Mouse (Mus musculus): ENCODE measurements around the gene Cnot10.

The Cnot10 gene

GRCm38 (mm10) chr9:114650938-114651634 is 11.1 kb upstream of the Cnot10 start:
- no peak for DNase-seq (ENCODE audit: low read depth, low spot score)

- DNase-seq (ENCODE audit: low read depth, low spot score): peak; percentile 52
Observed at GRCm38 (mm10) chr9:114649371-114649770, 9.4 kb upstream of the Cnot10 start.

GRCm38 (mm10) chr9:114648472-114648871 is 8.5 kb upstream of the Cnot10 start:
- peak; percentile 66 for DNase-seq (ENCODE audit: low read depth, low spot score)

GRCm38 (mm10) chr9:114647506-114648432 is 7.8 kb upstream of the Cnot10 start:
- DNase-seq (ENCODE audit: low read depth, low spot score): no peak

- DNase-seq (ENCODE audit: low read depth, low spot score): peak; percentile 91
Observed at GRCm38 (mm10) chr9:114646556-114647505, 6.8 kb upstream of the Cnot10 start.

GRCm38 (mm10) chr9:114639186-114639748 is 717 bp downstream of the Cnot10 start:
- no peak for DNase-seq (ENCODE audit: low read depth, low spot score)

- peak; percentile 51 for DNase-seq (ENCODE audit: low read depth, low spot score)
Observed at GRCm38 (mm10) chr9:114636751-114637150, 3.2 kb downstream of the Cnot10 start.

- no peak for DNase-seq (ENCODE audit: low read depth, low spot score)
Observed at GRCm38 (mm10) chr9:114636150-114636549, 3.8 kb downstream of the Cnot10 start.

- DNase-seq (ENCODE audit: low read depth, low spot score): no peak
Observed at GRCm38 (mm10) chr9:114632331-114632730, 7.7 kb downstream of the Cnot10 start.

GRCm38 (mm10) chr9:114626726-114627125 is 13.3 kb downstream of the Cnot10 start:
- DNase-seq (ENCODE audit: low read depth, low spot score): no peak

GRCm38 (mm10) chr9:114624178-114624577 is 15.8 kb downstream of the Cnot10 start:
- DNase-seq (ENCODE audit: low read depth, low spot score): no peak

- no peak for DNase-seq (ENCODE audit: low read depth, low spot score)
Observed at GRCm38 (mm10) chr9:114621149-114621548, 18.8 kb downstream of the Cnot10 start.

GRCm38 (mm10) chr9:114614176-114614953 is 25.6 kb downstream of the Cnot10 start:
- DNase-seq (ENCODE audit: low read depth, low spot score): peak; percentile 39

GRCm38 (mm10) chr9:114613026-114613425 is 27.0 kb downstream of the Cnot10 start:
- DNase-seq (ENCODE audit: low read depth, low spot score): no peak

GRCm38 (mm10) chr9:114612566-114612965 is 27.4 kb downstream of the Cnot10 start:
- no peak for DNase-seq (ENCODE audit: low read depth, low spot score)

- no peak for DNase-seq (ENCODE audit: low read depth, low spot score)
Observed at GRCm38 (mm10) chr9:114610266-114610665, 29.7 kb downstream of the Cnot10 start.

- peak; percentile 46 for DNase-seq (ENCODE audit: low read depth, low spot score)
Observed at GRCm38 (mm10) chr9:114603876-114604540, 36.0 kb downstream of the Cnot10 start.

- no peak for DNase-seq (ENCODE audit: low read depth, low spot score)
Observed at GRCm38 (mm10) chr9:114601096-114601495, 38.9 kb downstream of the Cnot10 start.

GRCm38 (mm10) chr9:114585017-114585345 is 55.0 kb downstream of the Cnot10 start:
- DNase-seq (ENCODE audit: low read depth, low spot score): no peak

Measured in brain, adult 2 months (tissue).